Mouse (Mus musculus): ENCODE data around the gene Dctn3.

GRCm38 (mm10) chr4:41760288-41760721, 37.3 kb upstream of the Dctn3 start:
- TF ChIP-seq TAL1 (IDR thresholded peaks at IDR 0.05; ENCODE audit: low read length) (no peak), GATA1 (IDR thresholded peaks at IDR 0.05; ENCODE audit: low read length) (no peak)
